Mouse (Mus musculus): ENCODE measurements around the gene Parn. TPM values are rescaled to one million over a fixed set of nuclear protein-coding genes. Genes with fewer than 3 reads are reported as not detected.

Parn gene
- polyA plus RNA-seq, 1 experiment from 2014 or later = 42.5 TPM

- no peaks in the 10 kb centered on the region for H3K9me3 ChIP-seq (replicated peaks)
- no peak overlapping the region for H3K4me3 ChIP-seq (replicated peaks)
- H3K4me2 ChIP-seq (replicated peaks) = no peak overlapping the region
- ATAC-seq (ENCODE audit: insufficient number of reproducible peaks, low FRiP score, low TSS enrichment, low read depth) = no peak
- H3K4me1 ChIP-seq = no peaks in the 10 kb centered on the region
- no peaks in the 10 kb centered on the region for H3K36me3 ChIP-seq
- no peak overlapping the region for H3K9ac ChIP-seq
- no peaks in the 10 kb centered on the region for H3K27me3 ChIP-seq
- 60% methylated on average over 6 of the region's 6 CpGs for WGBS
- no peak overlapping the region for H3K27ac ChIP-seq (replicated peaks)
Measured at GRCm38 (mm10) chr16:13521359-13521758, 146.6 kb downstream of the Parn start.

- Histone ChIP-seq H3K9me3 (replicated peaks) (no peaks in the 10 kb centered on the region), H3K4me1 (no peaks in the 10 kb centered on the region), H3K9ac (no peak overlapping the region), H3K36me3 (no peaks in the 10 kb centered on the region), H3K27ac (replicated peaks) (no peak overlapping the region), H3K4me3 (replicated peaks) (no peak overlapping the region), H3K27me3 (no peaks in the 10 kb centered on the region), H3K4me2 (replicated peaks) (no peak overlapping the region)
- no peak for ATAC-seq (ENCODE audit: insufficient number of reproducible peaks, low FRiP score, low TSS enrichment, low read depth)
- WGBS = 78% methylated on average over 6 of the region's 6 CpGs
Measured at GRCm38 (mm10) chr16:13520301-13520700, 147.7 kb downstream of the Parn start.

GRCm38 (mm10) chr16:13516214-13516613 lies 151.8 kb downstream of the Parn start:
- WGBS = 63% methylated on average over 3 of the region's 3 CpGs
- Histone ChIP-seq H3K36me3 (no peaks in the 10 kb centered on the region), H3K4me3 (replicated peaks) (no peak overlapping the region), H3K27me3 (no peaks in the 10 kb centered on the region), H3K9ac (no peak overlapping the region), H3K4me1 (no peaks in the 10 kb centered on the region), H3K9me3 (replicated peaks) (no peaks in the 10 kb centered on the region), H3K4me2 (replicated peaks) (no peak overlapping the region), H3K27ac (replicated peaks) (no peak overlapping the region)
- no peak for ATAC-seq (ENCODE audit: insufficient number of reproducible peaks, low FRiP score, low TSS enrichment, low read depth)

- WGBS = 72% methylated on average over 7 of the region's 7 CpGs
- no peaks in the 10 kb centered on the region for H3K9me3 ChIP-seq (replicated peaks)
- H3K9ac ChIP-seq = no peak overlapping the region
- H3K4me3 ChIP-seq (replicated peaks) = no peak overlapping the region
- H3K27ac ChIP-seq (replicated peaks) = no peak overlapping the region
- H3K27me3 ChIP-seq = no peaks in the 10 kb centered on the region
- no peaks in the 10 kb centered on the region for H3K36me3 ChIP-seq
- no peak overlapping the region for H3K4me2 ChIP-seq (replicated peaks)
- no peak for ATAC-seq (ENCODE audit: insufficient number of reproducible peaks, low FRiP score, low TSS enrichment, low read depth)
- no peaks in the 10 kb centered on the region for H3K4me1 ChIP-seq
Measured at GRCm38 (mm10) chr16:13515524-13515923, 152.4 kb downstream of the Parn start.

- no peaks in the 10 kb centered on the region for H3K9me3 ChIP-seq (replicated peaks)
- no peaks in the 10 kb centered on the region for H3K4me1 ChIP-seq
- no peaks in the 10 kb centered on the region for H3K36me3 ChIP-seq
- no peak overlapping the region for H3K9ac ChIP-seq
- H3K27me3 ChIP-seq = no peaks in the 10 kb centered on the region
- ATAC-seq (ENCODE audit: insufficient number of reproducible peaks, low FRiP score, low TSS enrichment, low read depth) = no peak
- no peak overlapping the region for H3K27ac ChIP-seq (replicated peaks)
- no peak overlapping the region for H3K4me3 ChIP-seq (replicated peaks)
- WGBS = 61% methylated on average over 5 of the region's 5 CpGs
- no peak overlapping the region for H3K4me2 ChIP-seq (replicated peaks)
Measured at GRCm38 (mm10) chr16:13505055-13505454, 162.9 kb downstream of the Parn start.

GRCm38 (mm10) chr16:13504476-13504875 lies 163.5 kb downstream of the Parn start:
- no peak for ATAC-seq (ENCODE audit: insufficient number of reproducible peaks, low FRiP score, low TSS enrichment, low read depth)
- Histone ChIP-seq H3K9ac (no peak overlapping the region), H3K4me3 (replicated peaks) (no peak overlapping the region), H3K27ac (replicated peaks) (no peak overlapping the region), H3K36me3 (no peaks in the 10 kb centered on the region), H3K4me2 (replicated peaks) (no peak overlapping the region), H3K27me3 (no peaks in the 10 kb centered on the region), H3K4me1 (no peaks in the 10 kb centered on the region), H3K9me3 (replicated peaks) (no peaks in the 10 kb centered on the region)
- 80% methylated on average over 3 of the region's 3 CpGs for WGBS

- no peak for ATAC-seq (ENCODE audit: insufficient number of reproducible peaks, low FRiP score, low TSS enrichment, low read depth)
- Histone ChIP-seq H3K4me1 (no peaks in the 10 kb centered on the region), H3K27me3 (no peaks in the 10 kb centered on the region), H3K9ac (no peak overlapping the region), H3K9me3 (replicated peaks) (no peaks in the 10 kb centered on the region), H3K4me2 (replicated peaks) (no peak overlapping the region), H3K27ac (replicated peaks) (no peak overlapping the region), H3K4me3 (replicated peaks) (no peak overlapping the region), H3K36me3 (no peaks in the 10 kb centered on the region)
- 79% methylated on average over 3 of the region's 3 CpGs for whole genome bisulfite sequencing
Measured at GRCm38 (mm10) chr16:13498923-13499322, 169.0 kb downstream of the Parn start.

GRCm38 (mm10) chr16:13493981-13494380 lies 174.0 kb downstream of the Parn start:
- no peak overlapping the region for H3K9ac ChIP-seq
- no peaks in the 10 kb centered on the region for H3K4me1 ChIP-seq
- H3K9me3 ChIP-seq (replicated peaks) = no peaks in the 10 kb centered on the region
- 74% methylated on average over 3 of the region's 3 CpGs for WGBS
- no peak overlapping the region for H3K27ac ChIP-seq (replicated peaks)
- no peak overlapping the region for H3K4me2 ChIP-seq (replicated peaks)
- H3K4me3 ChIP-seq (replicated peaks) = no peak overlapping the region
- H3K27me3 ChIP-seq = no peaks in the 10 kb centered on the region
- no peaks in the 10 kb centered on the region for H3K36me3 ChIP-seq
- no peak for ATAC-seq (ENCODE audit: insufficient number of reproducible peaks, low FRiP score, low TSS enrichment, low read depth)

GRCm38 (mm10) chr16:13492996-13493395 lies 175.0 kb downstream of the Parn start:
- no peak overlapping the region for H3K27ac ChIP-seq (replicated peaks)
- H3K27me3 ChIP-seq = no peaks in the 10 kb centered on the region
- H3K4me1 ChIP-seq = no peaks in the 10 kb centered on the region
- no peak overlapping the region for H3K9ac ChIP-seq
- no peak overlapping the region for H3K4me2 ChIP-seq (replicated peaks)
- 59% methylated on average over 3 of the region's 3 CpGs for WGBS
- H3K36me3 ChIP-seq = no peaks in the 10 kb centered on the region
- ATAC-seq (ENCODE audit: insufficient number of reproducible peaks, low FRiP score, low TSS enrichment, low read depth) = no peak
- H3K4me3 ChIP-seq (replicated peaks) = no peak overlapping the region
- no peaks in the 10 kb centered on the region for H3K9me3 ChIP-seq (replicated peaks)

- Histone ChIP-seq H3K9ac (no peak overlapping the region), H3K4me3 (replicated peaks) (no peak overlapping the region), H3K4me2 (replicated peaks) (no peak overlapping the region), H3K4me1 (no peaks in the 10 kb centered on the region), H3K36me3 (no peaks in the 10 kb centered on the region), H3K27me3 (no peaks in the 10 kb centered on the region), H3K9me3 (replicated peaks) (no peaks in the 10 kb centered on the region), H3K27ac (replicated peaks) (no peak overlapping the region)
- 55% methylated on average over 3 of the region's 3 CpGs for WGBS
- no peak for ATAC-seq (ENCODE audit: insufficient number of reproducible peaks, low FRiP score, low TSS enrichment, low read depth)
Measured at GRCm38 (mm10) chr16:13491776-13492175, 176.2 kb downstream of the Parn start.
